Mouse (Mus musculus) ES-Bruce4 (cell line): ENCODE results near the gene Map3k12. TPM values are rescaled to one million over a fixed set of nuclear protein-coding genes. Genes with fewer than 3 reads are reported as not detected.

Source experiments
- H3K27ac ChIP-seq: 2 replicates; pipeline ENCODE4 v1.5.1; 2012; ENCODE audit warnings: low read length, inconsistent platforms; ENCODE audit not compliant: insufficient read depth
- H3K27me3 ChIP-seq: 2 replicates; pipeline ENCODE4 v1.6.1; 2012; ENCODE audit warnings: mild to moderate bottlenecking, low read length, inconsistent platforms; ENCODE audit not compliant: control insufficient read depth, poor library complexity, insufficient read depth, severe bottlenecking
- H3K36me3 ChIP-seq: 2 replicates; pipeline ENCODE4 v1.6.1; 2012; ENCODE audit warnings: inconsistent platforms, mild to moderate bottlenecking, low read length, moderate library complexity; ENCODE audit not compliant: control insufficient read depth, poor library complexity, insufficient read depth, severe bottlenecking
- H3K4me1 ChIP-seq: one replicate; pipeline ENCODE4 v1.8.1; 2011; ENCODE audit warnings: low read length; ENCODE audit not compliant: control insufficient read depth, insufficient read depth
- H3K4me3 ChIP-seq: 2 replicates; pipeline ENCODE4 v1.5.1; 2011; ENCODE audit warnings: low read depth, mild to moderate bottlenecking, low read length
- H3K9ac ChIP-seq: 2 replicates; pipeline ENCODE4 v1.6.1; 2012; ENCODE audit warnings: low read depth, mild to moderate bottlenecking, inconsistent platforms; ENCODE audit not compliant: poor library complexity, severe bottlenecking
- H3K9me3 ChIP-seq: replicated peaks from 2 replicates; pipeline ENCODE4 v1.6.1; 2012; ENCODE audit warnings: mild to moderate bottlenecking, low read length, inconsistent platforms; ENCODE audit not compliant: control insufficient read depth, poor library complexity, insufficient read depth, severe bottlenecking
- CTCF ChIP-seq: IDR thresholded peaks from one replicate; pipeline ENCODE4 v1.8.1; 2011; ENCODE audit warnings: low read depth, low read length
- EP300 ChIP-seq: IDR thresholded peaks from 2 replicates; pipeline ENCODE4 v1.6.1; 2011; ENCODE audit warnings: low read depth, low read length; ENCODE audit not compliant: insufficient read depth
- POLR2A ChIP-seq: IDR thresholded peaks from one replicate; pipeline ENCODE4 v1.8.1; 2011; ENCODE audit warnings: low read length; ENCODE audit not compliant: insufficient read depth
- polyA plus RNA-seq: library from polyadenylated mRNA; stranded (reverse); fragments of >200 nt; gene quantifications from 2 replicates; pipeline ENCODE4 v1.2.4, GENCODE M21; 2011; ENCODE audit warnings: low read depth; ENCODE audit not compliant: missing spikeins, insufficient read depth, insufficient read length

Map3k12 gene
- polyA plus RNA-seq, 1 experiment, result 11.1 TPM

DNA sequence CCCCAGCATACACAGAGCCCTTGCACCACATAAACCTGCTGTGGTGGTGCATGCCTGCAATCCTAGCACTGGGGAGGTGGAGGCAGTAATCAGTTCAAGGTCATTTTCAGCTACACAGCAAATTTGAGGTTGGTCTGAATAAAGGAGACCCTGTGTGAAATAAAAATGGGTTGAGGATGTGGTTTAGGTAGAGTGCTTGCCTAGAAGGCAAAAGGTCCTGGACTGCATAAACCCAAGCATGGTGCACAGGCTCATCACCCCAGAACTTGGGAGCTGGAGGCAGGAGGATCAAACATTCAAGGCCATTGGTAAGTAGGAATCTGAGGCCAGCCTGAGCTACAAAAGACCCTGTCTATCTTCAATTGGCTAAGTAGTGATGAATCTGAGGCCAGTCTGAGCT, 9.3 kb downstream of the Map3k12 start:
- Histone ChIP-seq H3K9ac (no peak overlapping the region), H3K27ac (no peak overlapping the region), H3K36me3 (peaks cover 20% of the 10 kb centered on the region), H3K4me1 (peaks cover 6% of the 10 kb centered on the region), H3K4me3 (no peak overlapping the region), H3K27me3 (no peaks in the 10 kb centered on the region), H3K9me3 (no peaks in the 10 kb centered on the region)
- TF ChIP-seq EP300, result no peak
- TF ChIP-seq CTCF, result no peak
- TF ChIP-seq POLR2A, result no peak

DNA sequence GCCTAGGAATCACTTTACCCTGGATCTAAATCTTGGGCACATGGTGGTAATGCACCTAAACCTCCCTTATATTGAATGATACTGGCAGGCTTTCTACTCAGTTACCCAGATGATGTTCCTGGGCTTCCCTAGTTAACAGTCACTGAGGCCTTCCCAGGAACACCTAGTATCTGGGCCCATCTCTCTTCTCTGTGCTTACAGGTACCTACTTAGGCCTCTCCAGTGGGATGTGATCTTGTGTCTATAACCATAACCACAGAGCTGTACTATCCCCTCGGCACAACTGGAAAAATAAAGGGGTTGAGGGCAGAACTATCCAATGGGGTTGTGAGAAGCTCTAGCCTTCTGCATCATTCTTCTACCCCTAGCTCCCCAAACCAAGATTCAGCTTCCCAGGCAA, 10.0 kb downstream of the Map3k12 start:
- TF ChIP-seq CTCF, result no peak
- H3K9me3 ChIP-seq, result no peaks in the 10 kb centered on the region
- H3K9ac ChIP-seq, result no peak overlapping the region
- H3K27me3 ChIP-seq, result no peaks in the 10 kb centered on the region
- H3K4me1 ChIP-seq, result peaks cover 3% of the 10 kb centered on the region
- no peak overlapping the region for H3K4me3 ChIP-seq
- H3K36me3 ChIP-seq, result peaks cover 27% of the 10 kb centered on the region
- no peak overlapping the region for H3K27ac ChIP-seq

DNA sequence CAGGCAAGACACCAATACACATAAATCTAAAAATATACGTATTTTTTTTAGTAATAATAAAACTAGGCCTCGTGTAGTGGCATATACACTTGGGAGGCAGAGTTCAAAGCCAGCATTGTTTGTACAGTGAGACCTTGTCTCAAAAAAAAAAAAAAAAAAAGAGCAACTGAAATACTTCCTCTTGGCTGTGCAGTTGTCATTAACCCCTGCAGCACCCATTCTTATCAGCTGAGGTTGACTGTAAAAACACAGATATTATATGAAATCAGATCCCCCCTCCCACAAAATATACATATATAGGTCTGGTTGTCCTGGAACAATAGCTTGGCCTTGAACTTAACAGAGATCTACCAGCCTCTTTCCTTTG, 10.4 kb downstream of the Map3k12 start:
- H3K36me3 ChIP-seq, result peaks cover 31% of the 10 kb centered on the region
- H3K9ac ChIP-seq, result no peak overlapping the region
- no peak overlapping the region for H3K4me3 ChIP-seq
- H3K9me3 ChIP-seq, result no peaks in the 10 kb centered on the region
- no peaks in the 10 kb centered on the region for H3K27me3 ChIP-seq
- H3K27ac ChIP-seq, result no peak overlapping the region
- H3K4me1 ChIP-seq, result peaks cover 2% of the 10 kb centered on the region
- TF ChIP-seq CTCF (no peak), EP300 (no peak), POLR2A (no peak)

DNA sequence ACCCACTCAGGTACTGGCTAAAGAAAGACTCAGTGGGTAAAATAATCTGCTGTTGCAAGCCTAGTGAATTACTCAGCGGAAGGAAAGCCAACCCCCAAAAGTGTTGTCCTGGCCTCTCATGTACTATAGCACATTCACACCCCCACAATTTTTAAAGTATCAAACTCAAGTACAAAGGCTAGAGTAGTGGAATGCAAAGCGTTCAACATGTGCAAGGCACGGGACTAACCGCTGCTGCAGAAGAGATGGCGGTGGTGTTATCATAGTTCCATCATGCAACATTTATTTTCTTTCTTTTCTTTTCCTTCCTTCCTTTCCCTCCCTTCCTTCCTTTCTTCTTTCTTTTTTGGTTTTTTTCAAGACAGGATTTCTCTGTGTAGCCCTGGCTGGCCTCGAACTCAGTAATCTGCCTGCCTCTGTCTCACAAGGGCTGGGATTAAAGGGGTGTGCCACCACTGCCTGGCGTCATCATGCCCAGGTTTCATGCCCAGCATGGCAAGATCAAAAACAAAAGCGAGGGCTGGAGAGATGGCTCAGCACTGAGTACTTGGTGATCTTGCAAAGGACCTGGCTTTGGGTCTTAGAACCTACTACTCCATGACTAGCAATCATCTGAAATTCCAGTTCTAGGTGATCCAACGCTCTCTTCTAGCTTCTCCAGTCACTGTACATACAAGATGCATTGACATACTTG, 10.9 kb downstream of the Map3k12 start:
- Histone ChIP-seq H3K9me3 (no peaks in the 10 kb centered on the region), H3K27ac (no peak overlapping the region), H3K4me1 (peaks cover 2% of the 10 kb centered on the region), H3K36me3 (peaks cover 36% of the 10 kb centered on the region), H3K4me3 (no peak overlapping the region), H3K9ac (no peak overlapping the region), H3K27me3 (no peaks in the 10 kb centered on the region)
- no peak for TF ChIP-seq EP300
- no peak for TF ChIP-seq POLR2A
- TF ChIP-seq CTCF, result no peak

DNA sequence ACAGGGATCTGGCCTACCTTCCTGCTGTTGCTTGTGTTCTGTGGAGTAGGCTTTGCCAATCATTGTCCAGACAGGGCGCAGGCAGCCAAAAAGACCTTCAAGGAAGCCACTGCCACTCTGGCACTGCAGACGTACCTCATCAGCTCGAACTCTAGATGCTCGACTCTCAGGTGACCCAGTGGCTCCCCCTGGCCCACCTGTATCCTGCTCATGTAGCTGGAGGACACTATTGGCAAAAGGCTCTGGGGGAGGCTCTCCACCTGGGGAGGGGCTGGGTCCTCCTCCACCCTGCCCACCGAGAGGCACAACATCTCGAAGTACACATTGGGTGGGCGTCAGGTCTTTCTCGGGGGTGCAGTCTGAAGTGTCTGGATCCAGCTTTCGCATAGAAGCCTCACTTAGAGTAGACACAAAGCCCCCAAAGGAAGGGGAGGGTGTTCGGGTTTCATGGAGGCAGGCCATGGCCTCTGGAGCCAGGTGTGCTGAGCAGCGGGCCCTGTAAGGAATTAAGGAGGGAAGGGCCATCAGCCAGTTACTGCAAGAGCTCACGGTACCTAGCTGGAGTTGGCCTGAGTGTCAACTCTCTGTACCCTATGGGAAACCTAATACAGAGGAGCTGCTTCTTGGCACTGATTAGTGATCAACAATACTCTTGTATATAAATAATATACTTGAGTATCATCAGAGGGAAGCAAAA, 11.6 kb downstream of the Map3k12 start:
- Histone ChIP-seq H3K27ac (no peak overlapping the region), H3K36me3 (peaks cover 43% of the 10 kb centered on the region)
- TF ChIP-seq EP300 (no peak), CTCF (no peak), POLR2A (no peak)

More for the DNA sequence above, 11.6 kb downstream of the Map3k12 start:
- Histone ChIP-seq H3K9ac (no peak overlapping the region), H3K4me1 (peaks cover 2% of the 10 kb centered on the region), H3K27me3 (no peaks in the 10 kb centered on the region), H3K9me3 (no peaks in the 10 kb centered on the region), H3K4me3 (no peak overlapping the region)
